In genomic region chr2:166151510-166152473, GRCm38 (mm10) we compare ENCODE assay signal across 9 mouse cellular contexts. TPM values are rescaled to one million over a fixed set of nuclear protein-coding genes. Genes with fewer than 3 reads are reported as not detected.
A peak's percentile ranks its signal among the peaks of the same experiment; 100 is the strongest.
DNase-seq lines count a peak whose midpoint lies in the region; ATAC-seq and TF ChIP-seq lines count a peak whose summit lies in the region.
"Had no signal": no experiment of that assay in that cellular context is flagged by ENCODE, and none has a peak within 500 bp of the region (broad histone marks: within the 10 kb centered on the region; RNA-seq: fewer than 3 reads in every experiment).

No protein-coding gene starts in this region.

- 42% methylated on average over 19 of the region's 19 CpGs for WGBS in forebrain, embryonic 12.5 days
- WGBS in heart, embryonic 12.5 days: 48% methylated on average over 19 of the region's 19 CpGs
- WGBS in lung, embryonic 16.5 days: 38% methylated on average over 19 of the region's 19 CpGs

- H3K4me3 ChIP-seq in forebrain, embryonic 12.5 days (replicated peaks): no peak overlapping the region
- H3K4me3 ChIP-seq in heart, embryonic 12.5 days: no peak overlapping the region
- H3K4me3 ChIP-seq in layer of hippocampus, adult 2 months: peak overlapping the region; percentile 23
- no peak overlapping the region for H3K4me3 ChIP-seq in lung, embryonic 16.5 days (ENCODE audit: low read length)
- H3K4me3 ChIP-seq: liver, embryonic 15.5 days had no signal

- no peak overlapping the region; the same call in 1 of the 2 replicates for H3K9ac ChIP-seq in forebrain, embryonic 12.5 days
- H3K9ac ChIP-seq in heart, embryonic 12.5 days: peak overlapping the region; percentile 36; the same call in 1 of the 2 replicates
- H3K9ac ChIP-seq in lung, embryonic 16.5 days (ENCODE audit: low read length): no peak overlapping the region
- H3K9ac ChIP-seq: liver, embryonic 15.5 days had no signal

- peak; percentile 55 for TF ChIP-seq CTCF in layer of hippocampus, adult 2 months (conservative IDR thresholded peaks at IDR 0.05)

- H3K4me1 ChIP-seq in forebrain, embryonic 12.5 days: peaks cover 79% of the 10 kb centered on the region
- peaks cover 78% of the 10 kb centered on the region for H3K4me1 ChIP-seq in heart, embryonic 12.5 days (replicated peaks)
- H3K4me1 ChIP-seq in lung, embryonic 16.5 days (replicated peaks; ENCODE audit: control insufficient read depth, insufficient read depth, low read length): peaks cover 59% of the 10 kb centered on the region

- peak; percentile 39; the same call in 1 of the 2 replicates for ATAC-seq in forebrain, embryonic 12.5 days (ENCODE audit: low FRiP score)
- ATAC-seq in heart, embryonic 12.5 days (ENCODE audit: insufficient number of reproducible peaks, low FRiP score): no peak
- peak; percentile 27 for ATAC-seq in lung, embryonic 16.5 days (ENCODE audit: low read depth)

- peaks cover 39% of the 10 kb centered on the region for H3K27me3 ChIP-seq in forebrain, embryonic 12.5 days
- no peaks in the 10 kb centered on the region for H3K27me3 ChIP-seq in heart, embryonic 12.5 days (replicated peaks)
- peaks cover 22% of the 10 kb centered on the region for H3K27me3 ChIP-seq in lung, embryonic 16.5 days (ENCODE audit: control insufficient read depth, insufficient read depth, low read depth, low read length)

- H3K9me3 ChIP-seq in forebrain, embryonic 12.5 days: no peaks in the 10 kb centered on the region
- no peaks in the 10 kb centered on the region for H3K9me3 ChIP-seq in heart, embryonic 12.5 days (replicated peaks)
- no peaks in the 10 kb centered on the region for H3K9me3 ChIP-seq in lung, embryonic 16.5 days (ENCODE audit: control insufficient read depth, low read length)
- H3K9me3 ChIP-seq: liver, embryonic 15.5 days had no signal

- no peaks in the 10 kb centered on the region for H3K36me3 ChIP-seq in forebrain, embryonic 12.5 days (replicated peaks)
- H3K36me3 ChIP-seq in heart, embryonic 12.5 days: no peaks in the 10 kb centered on the region
- no peaks in the 10 kb centered on the region for H3K36me3 ChIP-seq in lung, embryonic 16.5 days (ENCODE audit: control insufficient read depth, insufficient read depth, low read length)
- H3K36me3 ChIP-seq: liver, embryonic 15.5 days had no signal

- peak; percentile 45 for DNase-seq in urinary bladder, adult 2 months (ENCODE audit: low spot score)
- no peak for DNase-seq in urinary bladder, postnatal 10 days (ENCODE audit: low spot score)
- peak; percentile 88 to 91 for DNase-seq in layer of hippocampus, adult 2 months (ENCODE audit: low spot score in 2 of 2)
- peak; percentile 83 for DNase-seq in right cerebral cortex, postnatal 25 days
- no peak for DNase-seq in c-Kit-positive CD71-positive TER-119-positive erythroid progenitor cells, embryonic 14.5 days (ENCODE audit: low spot score)

- peak overlapping the region; percentile 96 for H3K4me2 ChIP-seq in forebrain, embryonic 12.5 days
- H3K4me2 ChIP-seq in heart, embryonic 12.5 days: peak overlapping the region; percentile 26
- no peak overlapping the region for H3K4me2 ChIP-seq in lung, embryonic 16.5 days (ENCODE audit: low read depth, low read length)
- H3K4me2 ChIP-seq: liver, embryonic 15.5 days had no signal

- peak overlapping the region; percentile 73 for H3K27ac ChIP-seq in forebrain, embryonic 12.5 days
- H3K27ac ChIP-seq in heart, embryonic 12.5 days (ENCODE audit: poor library complexity, severe bottlenecking): peak overlapping the region; percentile 54
- peak overlapping the region; percentile 85 for H3K27ac ChIP-seq in layer of hippocampus, adult 2 months
- H3K27ac ChIP-seq in lung, embryonic 16.5 days (ENCODE audit: low read length): 0 out of 2 replicates have a peak overlapping the region, but pooled peaks have one; percentile 24
- H3K27ac ChIP-seq: liver, embryonic 15.5 days had no signal

RNA-seq across cellular contexts. Expression of gene Sulf2, which starts 3.7 kb away (rescaled TPM):
- 78.8 and 93.4 TPM in 2 replicates for polyA plus RNA-seq in urinary bladder, adult 2 months (2012; rRNA removed)
- 67.1 and 77.9 TPM in 2 replicates for polyA plus RNA-seq in forebrain, embryonic 12.5 days (2016; fragmentation: Nextera tagmentation; extraction: Ambion mirVana)
- 136 and 137 TPM in 2 replicates for polyA plus RNA-seq in heart, embryonic 12.5 days (2016; fragmentation: Nextera tagmentation; extraction: Ambion mirVana)
- 100 to 1,000 TPM in 1 of 2 experiments, 10 to 100 TPM in 1; 93.2 to 114 TPM for total RNA-seq in layer of hippocampus, adult 2 months (2021)
- polyA plus RNA-seq in lung, embryonic 16.5 days (2015; fragmentation: Nextera tagmentation; extraction: Ambion mirVana): 23.8 and 28.2 TPM in 2 replicates

Comparison
In these comparisons a context has a peak if more than half of its experiments do, and no peak if none do; other contexts are left out.
1. DNase-seq: peak in urinary bladder, adult 2 months (single experiment), layer of hippocampus, adult 2 months (2 of 2) and right cerebral cortex, postnatal 25 days (single experiment); none in urinary bladder, postnatal 10 days (single experiment) and c-Kit-positive CD71-positive TER-119-positive erythroid progenitor cells, embryonic 14.5 days (single experiment).
2. H3K27ac ChIP-seq: peak in every context shown above with its lines; median percentile 85 in layer of hippocampus, adult 2 months; 73 in forebrain, embryonic 12.5 days; 54 in heart, embryonic 12.5 days; 24 in lung, embryonic 16.5 days.